Mouse (Mus musculus): ENCODE measurements around the gene Cyp4f14. TPM values are rescaled to one million over a fixed set of nuclear protein-coding genes. Genes with fewer than 3 reads are reported as not detected.

Gene Cyp4f14
- polyA plus RNA-seq, 1 experiment from 2014 or later = not detected

Other genes with a start within 250 kb of the Cyp4f14 start
- 0.77 TPM in 1 of 2 replicates, not detected in the other for gene Cyp4f15, start 231.7 kb downstream of the Cyp4f14 start, polyA plus RNA-seq (2014; fragmentation: Nextera tagmentation; extraction: Ambion mirVana)
- 36.9 and 41.3 TPM in 2 replicates for gene Zfp871, start 129.1 kb downstream of the Cyp4f14 start, polyA plus RNA-seq (2014; fragmentation: Nextera tagmentation; extraction: Ambion mirVana)
- 31.1 and 33.3 TPM in 2 replicates for gene Zfp811, start 107.4 kb downstream of the Cyp4f14 start, polyA plus RNA-seq (2014; fragmentation: Nextera tagmentation; extraction: Ambion mirVana)
- gene Zfp799, start 87.1 kb downstream of the Cyp4f14 start, polyA plus RNA-seq (2014; fragmentation: Nextera tagmentation; extraction: Ambion mirVana) = 17.6 and 21.1 TPM in 2 replicates
- gene Zfp870, start 25.7 kb downstream of the Cyp4f14 start, polyA plus RNA-seq (2014; fragmentation: Nextera tagmentation; extraction: Ambion mirVana) = 9.0 and 9.8 TPM in 2 replicates
- 2.6 and 3.0 TPM in 2 replicates for gene Cyp4f13, start 30.1 kb upstream of the Cyp4f14 start, polyA plus RNA-seq (2014; fragmentation: Nextera tagmentation; extraction: Ambion mirVana)
- 13.1 and 13.7 TPM in 2 replicates for gene Zfp472, start 48.5 kb upstream of the Cyp4f14 start, polyA plus RNA-seq (2014; fragmentation: Nextera tagmentation; extraction: Ambion mirVana)
- gene Zfp952, start 75.8 kb upstream of the Cyp4f14 start, polyA plus RNA-seq (2014; fragmentation: Nextera tagmentation; extraction: Ambion mirVana) = 16.8 and 18.6 TPM in 2 replicates
- 22.9 and 25.9 TPM in 2 replicates for gene Zfp763, start 116.1 kb upstream of the Cyp4f14 start, polyA plus RNA-seq (2014; fragmentation: Nextera tagmentation; extraction: Ambion mirVana)
- gene 4921501E09Rik, start 150.7 kb upstream of the Cyp4f14 start, polyA plus RNA-seq (2014; fragmentation: Nextera tagmentation; extraction: Ambion mirVana) = not detected in 2 replicates
- 10.7 and 11.9 TPM in 2 replicates for gene Zfp563, start 172.0 kb upstream of the Cyp4f14 start, polyA plus RNA-seq (2014; fragmentation: Nextera tagmentation; extraction: Ambion mirVana)
- 0.12 and 0.18 TPM in 2 replicates for gene Morc2b, start 222.3 kb upstream of the Cyp4f14 start, polyA plus RNA-seq (2014; fragmentation: Nextera tagmentation; extraction: Ambion mirVana)

Measured in neural tube, embryonic 11.5 days (tissue).